Mouse (Mus musculus) embryo, embryonic 11.5 days (tissue): ENCODE data around the gene Gm21970.

ENCODE experiments used
- DNase-seq: peaks from one replicate; pipeline ENCODE4 v3.0.0-alpha.2; 2012; ENCODE audit warnings: low read depth, low spot score

Gm21970 gene

GRCm38 (mm10) chr16:91463400-91463799 is 71.9 kb downstream of the Gm21970 start:
- DNase-seq = no peak

- no peak for DNase-seq
Measured at GRCm38 (mm10) chr16:91463836-91464400, 72.4 kb downstream of the Gm21970 start.

- DNase-seq = peak; percentile 83
Measured at GRCm38 (mm10) chr16:91464594-91465504, 73.3 kb downstream of the Gm21970 start.

- no peak for DNase-seq
Measured at GRCm38 (mm10) chr16:91465505-91466240, 74.2 kb downstream of the Gm21970 start.

GRCm38 (mm10) chr16:91466566-91466965 is 75.0 kb downstream of the Gm21970 start:
- DNase-seq = no peak
